ENCODE assay signal across 19 mouse cellular contexts in genomic region chr10:40376286-40376685, GRCm38 (mm10). TPM values are rescaled to one million over a fixed set of nuclear protein-coding genes. Genes with fewer than 3 reads are reported as not detected.
DNase-seq lines count a peak whose midpoint lies in the region; ATAC-seq and TF ChIP-seq lines count a peak whose summit lies in the region.
"Had no signal": no experiment of that assay in that cellular context is flagged by ENCODE, and none has a peak within 500 bp of the region (broad histone marks: within the 10 kb centered on the region; RNA-seq: fewer than 3 reads in every experiment).

No protein-coding gene starts in this region.

- peak overlapping the region; percentile 51; the same call in 1 of the 2 replicates for H3K27ac ChIP-seq in olfactory bulb, adult 2 months (ENCODE audit: insufficient read depth, low read depth, low read length)
- no peak overlapping the region for H3K27ac ChIP-seq in hindbrain, embryonic 10.5 days
- H3K27ac ChIP-seq in hindbrain, embryonic 14.5 days = no peak overlapping the region
- H3K27ac ChIP-seq: embryonic facial prominence, embryonic 12.5 days; heart, embryonic 15.5 days; midbrain, embryonic 15.5 days had no signal

- H3K4me3 ChIP-seq in olfactory bulb, adult 2 months (ENCODE audit: insufficient read depth, low read depth, low read length) = no peak overlapping the region
- no peak overlapping the region for H3K4me3 ChIP-seq in hindbrain, embryonic 10.5 days
- no peak overlapping the region for H3K4me3 ChIP-seq in hindbrain, embryonic 14.5 days (replicated peaks; ENCODE audit: low read length)
- H3K4me3 ChIP-seq: embryonic facial prominence, embryonic 12.5 days; heart, embryonic 15.5 days; megakaryocyte, embryonic 14.5 days; midbrain, embryonic 15.5 days had no signal

- 43% methylated on average over 3 of the region's 3 CpGs for WGBS in olfactory bulb, adult 2 months
- WGBS in hindbrain, embryonic 10.5 days = 69% methylated on average over 3 of the region's 3 CpGs
- WGBS in hindbrain, embryonic 14.5 days = 59% methylated on average over 3 of the region's 3 CpGs

- no peak for ATAC-seq in hindbrain, embryonic 14.5 days (ENCODE audit: low FRiP score)
- ATAC-seq: liver, postnatal 0 days; midbrain, embryonic 15.5 days had no signal

- no peak for TF ChIP-seq CTCF in olfactory bulb, adult 2 months (IDR thresholded peaks at IDR 0.05; ENCODE audit: insufficient read depth, low read depth, low read length)

- H3K36me3 ChIP-seq in hindbrain, embryonic 10.5 days = no peaks in the 10 kb centered on the region
- H3K36me3 ChIP-seq in hindbrain, embryonic 14.5 days (replicated peaks; ENCODE audit: control insufficient read depth, insufficient read depth) = no peaks in the 10 kb centered on the region
- H3K36me3 ChIP-seq: embryonic facial prominence, embryonic 12.5 days; heart, embryonic 15.5 days; midbrain, embryonic 15.5 days had no signal

- H3K9ac ChIP-seq in hindbrain, embryonic 14.5 days = no peak overlapping the region
- H3K9ac ChIP-seq: embryonic facial prominence, embryonic 12.5 days; heart, embryonic 15.5 days; liver, postnatal 0 days; midbrain, embryonic 15.5 days had no signal

- H3K9me3 ChIP-seq in hindbrain, embryonic 10.5 days = no peaks in the 10 kb centered on the region
- H3K9me3 ChIP-seq in hindbrain, embryonic 14.5 days (ENCODE audit: control insufficient read depth, low read length) = no peaks in the 10 kb centered on the region
- H3K9me3 ChIP-seq: embryonic facial prominence, embryonic 12.5 days; heart, embryonic 15.5 days; midbrain, embryonic 15.5 days had no signal

- no peak overlapping the region for H3K4me2 ChIP-seq in hindbrain, embryonic 14.5 days (replicated peaks)
- H3K4me2 ChIP-seq: embryonic facial prominence, embryonic 12.5 days; heart, embryonic 15.5 days; midbrain, embryonic 15.5 days had no signal

- no peak for TF ChIP-seq POLR2A in olfactory bulb, adult 2 months (IDR thresholded peaks at IDR 0.05; ENCODE audit: insufficient read depth, low read depth, low read length)

- DNase-seq in right cerebral cortex, adult 18-20 months = peak; percentile 83
- DNase-seq in right cerebral cortex, postnatal 4 days = no peak
- peak; percentile 72 for DNase-seq in layer of hippocampus, adult 9-11 months
- no peak for DNase-seq in T-cell, adult 2 months (ENCODE audit: low spot score)
- no peak for DNase-seq in hindbrain, embryonic 10.5 days (ENCODE audit: low spot score)
- DNase-seq in hindbrain, embryonic 14.5 days (ENCODE audit: low spot score) = no peak
- DNase-seq in heart, adult 8-10 months (ENCODE audit: low spot score) = no peak
- DNase-seq: adrenal gland, postnatal 10 days; cerebellum, adult 11-12 months; heart, adult 18-20 months; liver; liver, postnatal 0 days; lung, postnatal 14 days; thymus, postnatal 36 days had no signal

- no peaks in the 10 kb centered on the region for H3K27me3 ChIP-seq in hindbrain, embryonic 10.5 days (ENCODE audit: insufficient read depth, poor library complexity, severe bottlenecking)
- no peaks in the 10 kb centered on the region for H3K27me3 ChIP-seq in hindbrain, embryonic 14.5 days (ENCODE audit: control insufficient read depth, insufficient read depth, low read length)
- H3K27me3 ChIP-seq: embryonic facial prominence, embryonic 12.5 days; heart, embryonic 15.5 days; megakaryocyte, embryonic 14.5 days; midbrain, embryonic 15.5 days had no signal

- peaks cover 7% of the 10 kb centered on the region for H3K4me1 ChIP-seq in olfactory bulb, adult 2 months (ENCODE audit: control insufficient read depth, insufficient read depth, low read length)
- peaks cover 16% of the 10 kb centered on the region for H3K4me1 ChIP-seq in hindbrain, embryonic 10.5 days (replicated peaks)
- H3K4me1 ChIP-seq in hindbrain, embryonic 14.5 days (replicated peaks; ENCODE audit: control insufficient read depth, insufficient read depth, low read length) = no peaks in the 10 kb centered on the region

RNA-seq across cellular contexts. Expression of gene Cdk19, which starts 36.9 kb away (rescaled TPM):
- polyA plus RNA-seq in olfactory bulb, adult 2 months (2012; ENCODE audit: insufficient read depth, insufficient read length, low replicate concordance, missing spikeins) = 114 TPM in 1 of 2 replicates, not detected in the other
- 5.2 and 7.0 TPM in 2 replicates for polyA plus RNA-seq in hindbrain, embryonic 10.5 days (2016; fragmentation: Nextera tagmentation; extraction: Ambion mirVana)
- polyA plus RNA-seq in hindbrain, embryonic 14.5 days (2014; fragmentation: Nextera tagmentation; extraction: Ambion mirVana) = 14.4 and 15.2 TPM in 2 replicates
- total RNA-seq in heart, adult 8-10 months (2022) = 10 to 100 TPM; 12.1 to 13.7 (median 13.4) TPM

Comparison
In these comparisons a context has a peak if more than half of its experiments do, and no peak if none do; other contexts are left out.
1. DNase-seq: peak in right cerebral cortex, adult 18-20 months (single experiment) and layer of hippocampus, adult 9-11 months (single experiment); none in right cerebral cortex, postnatal 4 days (single experiment), T-cell, adult 2 months (single experiment), hindbrain, embryonic 10.5 days (single experiment), hindbrain, embryonic 14.5 days (single experiment) and heart, adult 8-10 months (single experiment).